Mouse (Mus musculus) embryonic facial prominence, embryonic 10.5 days (tissue): Measurements from ENCODE around the gene Tubg1. TPM values are rescaled to one million over a fixed set of nuclear protein-coding genes. Genes with fewer than 3 reads are reported as not detected.
"Not testable (repeated sequence)": the region's sequence is repeated elsewhere in the genome, so short reads cannot be mapped to it uniquely, and the experiment has no call there.

Experiments used
- DNase-seq: peaks from one replicate; pipeline ENCODE4 v3.0.0-alpha.2; 2017; ENCODE audit warnings: low spot score
- H3K27ac ChIP-seq: fragments of 300-500 bp; sonication (generic); replicated peaks from 2 replicates; pipeline ENCODE4 v1.5.1; 2016; ENCODE audit warnings: mild to moderate bottlenecking
- H3K27me3 ChIP-seq: fragments of 300-500 bp; sonication (generic); replicated peaks from 2 replicates; pipeline ENCODE4 v1.6.1; 2016; ENCODE audit warnings: low read depth, mild to moderate bottlenecking; ENCODE audit not compliant: poor library complexity, severe bottlenecking
- H3K36me3 ChIP-seq: fragments of 300-500 bp; sonication (generic); replicated peaks from 2 replicates; pipeline ENCODE4 v1.6.1; 2016; ENCODE audit warnings: mild to moderate bottlenecking, moderate library complexity
- H3K4me1 ChIP-seq: fragments of 300-500 bp; sonication (generic); 2 replicates; pipeline ENCODE4 v1.6.1; 2016
- H3K4me3 ChIP-seq: fragments of 300-500 bp; sonication (generic); 2 replicates; pipeline ENCODE4 v1.5.1; 2016; ENCODE audit warnings: mild to moderate bottlenecking, moderate library complexity
- H3K9me3 ChIP-seq: fragments of 300-500 bp; sonication (generic); 2 replicates; pipeline ENCODE4 v1.6.1; 2016; ENCODE audit warnings: mild to moderate bottlenecking
- WGBS: fragments of 180-500 bp; shearing (Covaris S2); methylation state at CpG from one replicate; pipeline ENCODE4 v1.1.7; 2016; 5-methylcytosine and 5-hydroxymethylcytosine counted together
- polyA plus RNA-seq: library from polyadenylated mRNA; unstranded; fragments of >200 nt; fragmentation: Nextera tagmentation; extraction: Ambion mirVana; gene quantifications from 2 replicates; pipeline ENCODE4 v1.2.1, GENCODE M21; 2016

Tubg1 gene
- polyA plus RNA-seq, 1 experiment from 2014 or later, result 135 TPM

DNA sequence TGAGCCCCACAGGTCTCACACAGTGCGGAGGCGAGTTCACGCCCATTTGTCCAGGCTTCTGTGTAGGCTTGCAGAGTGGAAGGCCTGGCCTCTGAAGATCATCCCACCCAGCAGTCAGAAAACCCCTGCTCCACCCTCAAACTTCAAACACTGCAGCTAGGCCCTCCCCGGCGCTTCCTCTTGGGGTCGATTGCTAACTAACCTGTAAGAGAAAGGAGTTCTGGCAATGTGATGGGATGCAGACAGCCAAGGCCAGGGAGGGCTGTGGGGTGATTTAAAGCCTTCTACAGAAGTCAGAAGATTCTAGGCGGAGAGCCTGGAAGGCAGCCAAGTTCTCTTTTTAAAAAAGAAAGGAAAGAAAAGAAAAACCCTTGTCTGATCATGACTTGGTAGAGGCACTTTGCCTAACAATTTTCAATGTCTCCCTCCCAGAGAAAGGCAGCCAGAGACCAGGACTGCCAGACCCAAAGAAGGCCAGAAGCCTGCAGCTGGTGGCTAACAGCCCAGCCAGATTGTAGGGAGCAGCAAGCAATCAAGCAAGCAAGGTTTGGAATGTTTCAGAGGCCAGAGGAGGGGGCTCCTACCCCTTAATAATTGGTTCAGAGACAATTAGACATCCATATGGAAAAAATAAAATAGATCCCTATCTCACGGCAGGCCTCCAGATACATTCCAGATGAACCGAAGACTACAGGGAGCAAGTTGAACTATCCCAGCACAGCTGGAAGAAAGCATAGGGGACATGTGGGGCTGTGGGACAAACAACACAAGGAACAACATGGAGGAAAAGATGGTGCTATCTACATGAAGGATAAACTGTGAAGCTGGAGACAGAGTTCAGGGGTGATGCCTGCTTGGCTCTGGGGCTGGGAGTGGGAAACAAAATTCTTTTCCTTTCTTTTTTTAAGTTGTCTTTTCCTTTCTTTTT, 29.7 kb downstream of the Tubg1 start:
- Histone ChIP-seq H3K27me3 (no peaks in the 10 kb centered on the region), H3K9me3 (no peaks in the 10 kb centered on the region), H3K36me3 (no peaks in the 10 kb centered on the region), H3K4me1 (peaks cover 31% of the 10 kb centered on the region), H3K27ac (peak overlapping the region; percentile 76), H3K4me3 (no peak overlapping the region)
- 56% methylated on average over 9 of the region's 9 CpGs for WGBS
- peak; percentile 60 for DNase-seq

DNA sequence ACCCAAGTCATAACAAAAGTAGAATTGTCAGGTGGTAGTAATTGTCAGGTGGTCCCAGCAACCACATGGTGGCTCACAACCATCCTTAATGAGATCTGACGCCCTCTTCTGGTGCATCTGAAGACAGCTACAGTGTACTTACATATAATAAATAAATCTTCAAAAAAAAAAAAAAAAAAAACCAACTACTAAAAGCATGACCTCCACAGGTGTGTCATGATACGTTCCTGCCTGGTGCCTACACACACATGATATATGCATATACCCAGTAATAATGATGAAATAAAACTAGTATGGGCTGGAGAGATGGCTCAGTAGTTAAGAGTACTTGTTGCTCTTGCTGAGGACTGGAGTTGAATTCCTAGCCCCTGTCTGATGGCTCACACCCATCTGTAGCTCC, 31.3 kb downstream of the Tubg1 start:
- WGBS, result 45% methylated on average over 2 of the region's 2 CpGs
- peaks cover 41% of the 10 kb centered on the region for H3K4me1 ChIP-seq
- DNase-seq, result no peak

DNA sequence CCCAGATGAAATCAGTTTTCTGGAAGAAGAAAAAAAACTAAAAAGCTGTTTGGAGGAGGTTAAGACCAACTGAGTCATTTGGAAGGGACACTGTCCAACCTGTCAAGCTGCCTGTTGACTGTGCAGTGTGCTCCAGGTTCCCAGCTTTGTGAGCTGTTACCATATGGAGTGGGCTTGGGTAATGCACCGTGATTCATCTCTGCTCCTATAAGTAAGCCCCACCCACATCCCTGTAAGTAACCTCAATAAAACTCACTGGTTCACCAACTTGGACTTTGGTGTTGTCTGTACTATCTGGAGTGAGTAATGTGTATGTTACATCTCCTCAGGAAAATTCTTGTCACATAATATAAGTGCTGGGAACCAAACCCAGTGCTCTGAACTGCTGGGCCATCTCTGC, 33.1 kb downstream of the Tubg1 start:
- H3K27me3 ChIP-seq, result peaks cover 22% of the 10 kb centered on the region
- H3K27ac ChIP-seq, result no peak overlapping the region
- peaks cover 40% of the 10 kb centered on the region for H3K4me1 ChIP-seq
- no peaks in the 10 kb centered on the region for H3K9me3 ChIP-seq
- no peak overlapping the region for H3K4me3 ChIP-seq
- no peak for DNase-seq
- WGBS, result 75% methylated on average over 1 of the region's 1 CpGs
- H3K36me3 ChIP-seq, result no peaks in the 10 kb centered on the region

More for the DNA sequence above, 31.3 kb downstream of the Tubg1 start:
- H3K36me3 ChIP-seq, result no peaks in the 10 kb centered on the region
- H3K27ac ChIP-seq, result no peak overlapping the region
- no peaks in the 10 kb centered on the region for H3K9me3 ChIP-seq
- peaks cover 7% of the 10 kb centered on the region for H3K27me3 ChIP-seq
- no peak overlapping the region for H3K4me3 ChIP-seq

DNA sequence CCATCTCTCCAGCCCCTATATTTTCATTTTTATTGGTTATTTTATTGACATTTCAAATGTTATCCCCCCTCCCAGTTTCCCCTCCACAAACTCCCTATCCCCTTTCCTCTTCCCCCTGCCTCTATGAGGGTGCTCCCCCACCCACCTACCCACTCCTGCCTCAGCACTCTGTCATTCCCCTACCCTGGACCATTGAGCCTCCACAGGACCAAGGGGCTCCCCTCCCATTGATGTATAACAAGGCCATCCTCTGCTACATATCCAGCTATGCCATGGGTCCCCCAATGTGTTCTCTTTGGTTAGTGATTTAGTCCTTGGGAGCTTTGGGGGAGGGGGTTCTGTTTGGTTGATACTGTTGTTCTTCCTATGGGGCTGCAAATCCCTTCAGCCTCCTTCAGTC, 34.9 kb downstream of the Tubg1 start:
- Histone ChIP-seq H3K27ac (no peak overlapping the region), H3K4me3 (no peak overlapping the region), H3K36me3 (no peaks in the 10 kb centered on the region), H3K4me1 (peaks cover 26% of the 10 kb centered on the region), H3K9me3 (no peaks in the 10 kb centered on the region), H3K27me3 (peaks cover 30% of the 10 kb centered on the region)
- DNase-seq, result no peak

DNA sequence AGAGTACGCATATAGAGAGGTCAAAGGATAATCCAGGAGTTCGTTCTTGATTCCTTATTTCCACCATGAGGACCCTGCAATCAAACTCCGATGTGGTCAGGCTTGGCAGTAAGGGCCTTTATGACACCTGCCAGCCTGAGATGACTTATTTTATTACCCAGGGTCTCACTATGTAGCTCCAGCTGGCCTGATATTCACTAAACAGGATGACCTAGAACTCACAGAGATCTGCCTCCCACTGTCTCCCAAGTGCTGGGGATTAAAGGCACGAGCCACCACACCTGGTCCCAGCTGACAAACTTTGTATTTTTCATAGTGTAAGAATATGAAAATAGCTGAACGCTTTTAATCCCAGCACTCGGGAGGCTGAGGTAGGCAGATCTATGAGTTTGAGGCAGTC, 35.4 kb downstream of the Tubg1 start:
- WGBS, result 69% methylated on average over 6 of the region's 6 CpGs
- no peak for DNase-seq
- Histone ChIP-seq H3K27me3 (peaks cover 30% of the 10 kb centered on the region), H3K4me3 (peak overlapping the region; percentile 55; the same call in 1 of the 2 replicates), H3K9me3 (no peaks in the 10 kb centered on the region), H3K4me1 (peaks cover 21% of the 10 kb centered on the region), H3K27ac (no peak overlapping the region), H3K36me3 (no peaks in the 10 kb centered on the region)

DNA sequence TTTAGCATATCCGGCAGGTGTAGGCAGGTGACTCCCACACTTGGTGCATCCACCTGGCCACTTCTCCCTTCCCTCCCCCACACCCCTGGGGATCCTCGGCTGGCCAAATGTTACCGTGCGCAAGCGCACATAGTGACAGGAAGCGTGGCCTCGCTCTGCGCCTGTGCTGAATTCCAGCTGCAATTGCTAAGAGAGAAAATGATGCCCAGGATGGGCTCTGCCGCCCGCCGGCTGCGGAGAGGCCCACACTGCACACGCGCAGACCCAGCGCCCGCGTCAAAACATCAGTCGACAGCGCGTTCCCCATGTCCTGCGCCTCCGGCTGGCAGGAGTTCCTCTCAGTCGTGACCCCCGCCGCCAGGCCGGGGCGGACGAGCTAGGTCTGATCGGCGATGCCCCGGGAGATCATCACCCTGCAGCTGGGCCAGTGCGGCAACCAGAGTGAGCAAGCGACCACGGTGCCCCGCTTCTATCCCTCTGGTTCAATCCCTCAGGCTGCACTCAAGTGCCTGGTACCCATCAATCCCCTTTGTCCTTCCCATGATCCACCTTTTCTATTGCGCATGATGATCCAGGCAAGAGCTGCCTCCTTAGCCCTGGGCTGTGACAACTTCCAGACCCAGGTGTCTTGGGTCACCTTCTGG, 36.1 kb downstream of the Tubg1 start, which contains the start of gene Tubg2:
TSS of gene Tubg2 (plus strand) at position 180 of the 644 bp plus-strand sequence.
- H3K4me3 ChIP-seq, result peak within 1 kb of the TSS; percentile 55
- H3K27ac ChIP-seq, result peak within 1 kb of the TSS; percentile 84
- peak; percentile 83 for DNase-seq
- 1% methylated on average over 36 of the region's 36 CpGs for WGBS
- no peaks in the 10 kb centered on the region for H3K9me3 ChIP-seq
- no peaks in the 10 kb centered on the region for H3K36me3 ChIP-seq
- H3K27me3 ChIP-seq, result peaks cover 37% of the 10 kb centered on the region
- peaks cover 20% of the 10 kb centered on the region for H3K4me1 ChIP-seq

DNA sequence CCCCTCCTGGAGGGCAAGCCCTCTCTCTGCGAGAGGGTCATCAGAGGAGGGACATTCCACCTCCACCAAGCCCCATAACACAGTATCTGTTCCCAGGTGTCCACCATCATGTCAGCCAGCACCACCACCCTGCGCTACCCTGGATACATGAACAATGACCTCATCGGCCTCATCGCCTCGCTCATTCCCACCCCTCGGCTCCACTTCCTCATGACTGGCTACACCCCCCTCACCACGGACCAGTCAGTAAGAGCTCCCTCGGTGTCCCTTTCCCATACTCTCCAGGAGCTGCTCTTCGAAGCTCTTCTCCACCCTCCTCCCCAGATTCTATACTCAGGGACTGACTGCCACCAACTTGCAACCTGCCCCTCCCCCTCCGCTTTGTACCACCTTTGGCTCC, 40.4 kb downstream of the Tubg1 start:
- H3K27ac ChIP-seq, DNase-seq, H3K36me3 ChIP-seq, H3K9me3 ChIP-seq, H3K4me3 ChIP-seq: not testable (repeated sequence)
- 81% methylated on average over 10 of the region's 10 CpGs for WGBS
- Histone ChIP-seq H3K4me1 (peaks cover 46% of the 10 kb centered on the region), H3K27me3 (peaks cover 77% of the 10 kb centered on the region)

DNA sequence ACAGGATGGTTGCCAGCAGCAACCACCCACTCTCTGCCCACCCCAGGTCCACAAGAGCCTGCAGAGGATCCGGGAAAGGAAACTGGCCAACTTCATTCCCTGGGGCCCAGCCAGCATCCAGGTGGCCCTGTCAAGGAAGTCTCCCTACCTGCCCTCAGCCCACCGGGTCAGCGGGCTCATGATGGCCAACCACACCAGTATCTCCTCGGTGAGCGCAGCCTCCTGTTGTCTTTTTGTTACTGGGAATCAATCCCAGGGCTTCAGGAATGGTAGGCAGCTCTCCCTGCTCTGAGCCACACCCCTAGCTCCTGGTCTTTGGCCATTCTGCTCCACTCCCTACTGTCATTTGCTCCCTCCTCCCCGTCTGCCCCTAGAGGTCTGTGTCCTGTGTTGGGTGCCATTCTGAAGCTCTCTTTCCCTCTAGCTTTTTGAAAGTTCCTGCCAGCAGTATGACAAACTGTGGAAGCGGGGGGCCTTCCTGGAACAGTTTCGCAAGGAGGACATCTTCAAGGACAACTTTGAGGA, 41.3 kb downstream of the Tubg1 start:
- peaks cover 37% of the 10 kb centered on the region for H3K4me1 ChIP-seq
- H3K4me3 ChIP-seq, DNase-seq, H3K9me3 ChIP-seq, H3K27ac ChIP-seq, H3K36me3 ChIP-seq: not testable (repeated sequence)
- WGBS, result 77% methylated on average over 8 of the region's 8 CpGs
- H3K27me3 ChIP-seq, result peaks cover 83% of the 10 kb centered on the region

DNA sequence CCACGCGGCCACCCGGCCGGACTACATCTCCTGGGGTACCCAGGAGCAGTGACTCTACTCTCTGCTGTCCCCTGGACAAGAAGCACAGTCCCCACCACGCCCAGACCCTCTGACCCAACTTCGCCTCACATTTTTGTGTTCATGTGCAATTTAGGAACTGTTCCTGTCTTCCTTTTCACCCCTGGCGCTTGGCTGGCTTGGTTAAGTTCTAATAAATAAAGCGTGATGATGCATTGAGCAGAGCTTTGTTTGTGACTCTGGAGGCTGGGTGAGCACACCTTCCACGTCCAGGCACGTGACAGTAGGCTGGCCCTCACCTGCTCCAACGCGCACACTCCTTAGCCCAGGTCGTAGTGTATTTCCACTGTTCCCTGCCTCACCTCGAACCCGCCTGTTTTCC, 41.8 kb downstream of the Tubg1 start:
- H3K9me3 ChIP-seq, result no peaks in the 10 kb centered on the region
- peaks cover 37% of the 10 kb centered on the region for H3K4me1 ChIP-seq
- WGBS, result 87% methylated on average over 15 of the region's 15 CpGs
- peaks cover 13% of the 10 kb centered on the region for H3K36me3 ChIP-seq
- DNase-seq, result no peak
- peaks cover 83% of the 10 kb centered on the region for H3K27me3 ChIP-seq
- H3K27ac ChIP-seq, result no peak overlapping the region
- no peak overlapping the region for H3K4me3 ChIP-seq

DNA sequence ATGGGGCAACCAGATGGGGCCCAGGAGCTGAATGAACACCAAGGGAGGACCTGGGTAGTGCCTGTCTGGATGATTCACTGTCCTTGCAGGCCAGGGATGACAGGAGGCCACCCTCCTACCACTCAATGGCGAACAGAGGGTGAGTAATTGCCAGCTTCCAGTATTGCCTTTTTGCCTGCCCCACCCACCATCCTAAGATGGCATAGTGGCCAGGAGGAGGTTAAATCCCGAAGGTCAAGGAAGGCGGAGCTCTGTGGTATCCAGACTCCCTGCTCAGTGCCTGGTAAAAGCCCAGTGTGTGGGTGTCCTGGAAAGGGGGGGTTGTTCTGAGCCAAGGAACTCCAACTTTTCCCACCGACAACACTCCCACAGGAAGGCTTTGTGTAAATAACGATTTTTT, 42.6 kb downstream of the Tubg1 start:
- H3K4me1 ChIP-seq, result peaks cover 37% of the 10 kb centered on the region
- no peaks in the 10 kb centered on the region for H3K9me3 ChIP-seq
- H3K36me3 ChIP-seq, result peaks cover 17% of the 10 kb centered on the region
- 47% methylated on average over 5 of the region's 5 CpGs for WGBS
- no peak overlapping the region for H3K4me3 ChIP-seq
- no peak overlapping the region for H3K27ac ChIP-seq
- H3K27me3 ChIP-seq, result peaks cover 85% of the 10 kb centered on the region
- no peak for DNase-seq

DNA sequence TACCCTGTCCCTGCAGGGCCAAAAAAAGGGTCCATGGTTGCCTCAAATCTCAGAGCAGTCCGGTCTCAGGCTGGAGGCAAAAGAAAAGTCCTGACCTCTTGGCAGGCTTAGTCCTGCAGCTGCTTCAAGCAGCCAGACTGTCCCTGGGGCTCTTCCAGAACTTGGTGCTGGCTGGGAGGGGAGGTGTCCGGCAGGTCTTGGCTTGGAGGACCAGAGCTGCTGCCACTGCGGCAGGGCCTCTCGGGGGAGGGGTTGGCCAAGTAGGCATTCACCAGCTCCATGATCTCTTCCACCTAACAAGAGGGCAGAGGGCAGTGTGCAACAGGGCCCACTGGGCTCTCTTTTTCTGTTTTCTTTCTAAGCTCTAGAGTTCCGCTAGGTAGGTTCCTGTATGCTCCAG, 43.0 kb downstream of the Tubg1 start:
- no peak overlapping the region for H3K4me3 ChIP-seq
- H3K27ac ChIP-seq, result no peak overlapping the region
- peaks cover 42% of the 10 kb centered on the region for H3K4me1 ChIP-seq
- H3K9me3 ChIP-seq, result no peaks in the 10 kb centered on the region
- peaks cover 22% of the 10 kb centered on the region for H3K36me3 ChIP-seq
- no peak for DNase-seq
- H3K27me3 ChIP-seq, result peaks cover 85% of the 10 kb centered on the region
- 44% methylated on average over 5 of the region's 5 CpGs for WGBS

DNA sequence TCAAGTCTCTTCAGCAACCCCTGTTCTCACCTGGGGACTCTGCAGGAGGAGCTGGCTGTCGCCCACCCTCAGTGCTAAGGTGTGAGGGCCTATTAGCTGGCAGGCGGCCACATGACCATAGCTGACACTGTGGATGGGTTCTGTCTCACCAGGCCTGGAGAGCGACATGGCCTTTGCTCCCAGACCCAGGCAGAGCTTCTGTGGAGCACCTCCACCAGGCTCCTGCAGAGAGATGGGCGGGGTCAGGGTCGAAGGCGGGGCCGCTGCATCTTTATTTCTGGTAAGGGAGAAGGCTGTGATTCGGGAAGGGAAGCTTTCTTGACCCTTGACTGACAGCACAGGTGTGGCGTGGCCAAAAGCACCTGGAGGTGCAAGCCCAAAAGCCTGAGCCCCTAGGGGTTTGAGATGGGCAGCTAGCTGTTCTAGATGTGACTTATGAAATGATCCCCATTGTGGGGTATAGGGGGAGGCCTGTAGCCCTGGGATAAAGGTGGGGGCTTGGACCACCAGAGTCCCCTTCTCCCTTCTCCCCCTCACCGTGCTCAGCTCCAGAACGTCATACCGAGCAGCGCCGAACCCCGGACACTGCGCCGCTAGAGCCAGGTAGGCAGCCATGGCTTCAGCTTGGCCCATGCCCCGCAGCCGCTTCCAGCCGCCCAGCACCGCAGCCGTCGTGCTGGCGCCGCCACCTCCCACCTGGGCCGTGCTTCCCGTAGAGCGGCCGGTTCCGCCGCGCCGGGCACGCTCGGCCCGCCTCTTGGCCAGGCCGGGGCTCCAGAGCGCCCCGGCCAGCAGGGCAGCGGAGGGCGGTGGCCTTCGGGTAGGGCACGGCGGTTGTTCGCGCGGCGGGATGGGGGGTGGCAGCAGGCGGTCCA, 44.0 kb downstream of the Tubg1 start:
- H3K27me3 ChIP-seq, result peaks cover 89% of the 10 kb centered on the region
- peak overlapping the region; percentile 54 for H3K4me3 ChIP-seq
- peaks cover 40% of the 10 kb centered on the region for H3K4me1 ChIP-seq
- no peak overlapping the region; the same call in 1 of the 2 replicates for H3K27ac ChIP-seq
- H3K9me3 ChIP-seq, result no peaks in the 10 kb centered on the region
- 6% methylated on average over 49 of the region's 49 CpGs for WGBS
- peaks cover 23% of the 10 kb centered on the region for H3K36me3 ChIP-seq
- peak; percentile 35 for DNase-seq
